Mouse (Mus musculus) forebrain, postnatal 0 days (tissue): ENCODE measurements around the gene Jakmip3. TPM values are rescaled to one million over a fixed set of nuclear protein-coding genes. Genes with fewer than 3 reads are reported as not detected.
A peak's percentile ranks its signal among the peaks of the same experiment; 100 is the strongest.

Experiments used
- ATAC-seq: fragments of 200-750 bp; cut with Nextera tagmentation; 2 replicates; pipeline ENCODE4 v1.8.0; 2017; ENCODE audit warnings: mild to moderate bottlenecking, moderate library complexity
- DNase-seq: peaks from one replicate; pipeline ENCODE4 v3.0.0-alpha.2; 2015
- H3K27ac ChIP-seq: fragments of 300-500 bp; sonication (generic); 2 replicates; pipeline ENCODE4 v1.5.1; 2014; ENCODE audit warnings: low read depth, mild to moderate bottlenecking, antibody characterized with exemption, low read length, moderate library complexity, mixed read lengths
- H3K27me3 ChIP-seq: fragments of 300-500 bp; sonication (generic); 2 replicates; pipeline ENCODE4 v1.6.1; 2014; ENCODE audit warnings: mild to moderate bottlenecking, low read length, mixed read lengths; ENCODE audit not compliant: insufficient read depth
- H3K36me3 ChIP-seq: fragments of 300-500 bp; sonication (generic); 2 replicates; pipeline ENCODE4 v1.6.1; 2014; ENCODE audit warnings: mild to moderate bottlenecking, moderate library complexity; ENCODE audit not compliant: insufficient read depth
- H3K4me1 ChIP-seq: fragments of 300-500 bp; sonication (generic); 2 replicates; pipeline ENCODE4 v1.6.1; 2014; ENCODE audit warnings: antibody characterized with exemption; ENCODE audit not compliant: insufficient read depth
- H3K4me2 ChIP-seq: fragments of 300-500 bp; sonication (generic); 2 replicates; pipeline ENCODE4 v1.6.1; 2014; ENCODE audit warnings: low read depth, mild to moderate bottlenecking, moderate library complexity
- H3K4me3 ChIP-seq: fragments of 300-500 bp; sonication (generic); 2 replicates; pipeline ENCODE4 v1.5.1; 2014; ENCODE audit warnings: low read depth, low read length, mixed read lengths
- H3K9ac ChIP-seq: fragments of 300-500 bp; sonication (generic); 2 replicates; pipeline ENCODE4 v1.6.1; 2014; ENCODE audit warnings: mild to moderate bottlenecking
- H3K9me3 ChIP-seq: fragments of 300-500 bp; sonication (generic); 2 replicates; pipeline ENCODE4 v1.6.1; 2016; ENCODE audit warnings: low read length
- CTCF ChIP-seq: sonication (generic); IDR thresholded peaks from 2 replicates; pipeline ENCODE4 v1.5.1; 2016; ENCODE audit warnings: antibody characterized with exemption, control low read depth, low read depth
- WGBS: fragments of 180-500 bp; shearing (Covaris S2); extraction: QIAGEN DNeasy Blood & Tissue Kit; methylation state at CpG from one replicate; pipeline ENCODE4 v1.1.7; 2014; 5-methylcytosine and 5-hydroxymethylcytosine counted together
- polyA plus RNA-seq: library from polyadenylated mRNA; unstranded; fragments of >200 nt; fragmentation: Nextera tagmentation; extraction: Ambion mirVana; gene quantifications from 2 replicates; pipeline ENCODE4 v1.2.1, GENCODE M21; 2015
- total RNA-seq: library from RNA; depleted of rRNA; stranded (reverse); fragments of >200 nt; gene quantifications from 2 replicates; pipeline ENCODE4 v1.2.3, GENCODE M21; 2014

Jakmip3 gene
- total and polyA plus RNA-seq, 2 experiments from 2014 or later = 5.7 to 13.9 TPM

DNA sequence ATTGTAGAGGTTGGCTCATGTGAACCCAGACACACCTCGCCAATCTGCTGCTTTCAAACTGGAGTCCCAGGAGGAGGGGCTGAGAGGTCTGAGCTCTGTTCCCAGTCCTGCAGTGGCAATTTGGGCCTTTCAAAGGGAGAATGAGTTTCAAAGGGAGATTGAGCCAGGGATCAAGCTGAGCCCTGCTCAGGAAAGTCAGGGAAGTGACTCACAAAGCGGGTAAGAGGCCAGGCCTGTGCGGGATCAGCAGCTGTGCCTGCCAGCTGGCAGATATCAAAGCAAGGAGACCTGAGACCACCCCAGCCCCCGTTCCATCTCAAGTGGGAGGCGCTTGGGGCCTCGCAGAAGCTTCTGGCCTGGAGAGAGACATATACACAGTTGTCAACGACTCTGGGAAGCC lies 136.8 kb downstream of the Jakmip3 start:
- 13% methylated on average over 7 of the region's 7 CpGs for WGBS
- no peak overlapping the region for H3K9ac ChIP-seq
- no peaks in the 10 kb centered on the region for H3K27me3 ChIP-seq
- no peak overlapping the region for H3K4me2 ChIP-seq
- DNase-seq (no peak), ATAC-seq (peak; percentile 42; the same call in 1 of the 2 replicates)
- no peak for TF ChIP-seq CTCF
- no peaks in the 10 kb centered on the region for H3K9me3 ChIP-seq
- no peaks in the 10 kb centered on the region for H3K36me3 ChIP-seq
- peaks cover 16% of the 10 kb centered on the region for H3K4me1 ChIP-seq
- no peak overlapping the region for H3K27ac ChIP-seq
- H3K4me3 ChIP-seq = no peak overlapping the region

DNA sequence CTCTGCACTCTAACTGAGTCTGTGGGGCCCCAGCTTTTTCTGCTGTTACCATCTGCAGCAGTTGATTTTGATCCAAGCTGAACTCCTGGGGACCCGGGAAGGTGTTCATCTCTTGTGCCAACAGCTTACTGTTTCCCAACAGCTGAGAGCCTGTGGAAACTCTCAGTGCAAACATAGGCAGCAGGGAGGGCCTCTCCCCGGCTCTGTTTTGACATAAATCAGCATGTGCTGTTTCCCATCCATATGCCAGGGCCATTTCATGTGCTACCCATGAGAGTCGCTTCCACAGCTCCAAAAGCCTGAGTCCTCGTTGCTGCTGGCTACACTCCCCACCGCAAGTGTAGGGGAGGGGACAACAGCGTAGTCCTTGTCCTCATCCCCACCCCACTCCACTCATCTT lies 137.7 kb downstream of the Jakmip3 start:
- 22% methylated on average over 6 of the region's 6 CpGs for WGBS

DNA sequence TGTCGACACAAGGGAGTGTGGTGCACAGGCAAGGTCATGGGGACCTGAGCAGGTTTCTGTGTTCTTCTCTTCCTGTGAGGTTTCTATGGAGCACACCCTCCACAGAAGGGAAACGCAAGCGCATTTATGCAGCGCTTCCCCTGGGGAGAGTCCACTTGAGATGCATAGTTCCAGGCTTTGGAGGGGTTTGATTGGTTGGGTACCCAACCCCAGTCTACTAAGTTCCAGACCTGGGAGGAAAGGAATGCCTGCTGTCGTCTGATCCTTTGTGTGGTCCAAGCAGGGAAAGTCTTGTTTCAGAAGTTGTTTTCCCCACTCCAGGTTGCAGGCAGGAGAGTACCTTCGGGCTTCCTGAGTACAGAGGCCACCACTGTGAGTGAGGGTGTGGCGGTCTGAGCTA lies 138.6 kb downstream of the Jakmip3 start:
- Histone ChIP-seq H3K4me1 (peaks cover 16% of the 10 kb centered on the region), H3K9ac (no peak overlapping the region), H3K27me3 (no peaks in the 10 kb centered on the region), H3K9me3 (no peaks in the 10 kb centered on the region), H3K4me2 (no peak overlapping the region), H3K4me3 (no peak overlapping the region), H3K36me3 (no peaks in the 10 kb centered on the region), H3K27ac (no peak overlapping the region)
- ATAC-seq = no peak
- 81% methylated on average over 7 of the region's 7 CpGs for WGBS
- DNase-seq = no peak
- TF ChIP-seq CTCF = no peak

More for the DNA sequence above, 137.7 kb downstream of the Jakmip3 start:
- ATAC-seq = peak; percentile 67
- TF ChIP-seq CTCF = no peak
- Histone ChIP-seq H3K4me2 (no peak overlapping the region), H3K4me1 (peaks cover 16% of the 10 kb centered on the region), H3K27ac (no peak overlapping the region), H3K36me3 (no peaks in the 10 kb centered on the region), H3K27me3 (no peaks in the 10 kb centered on the region), H3K9me3 (no peaks in the 10 kb centered on the region), H3K4me3 (no peak overlapping the region), H3K9ac (no peak overlapping the region)
- peak; percentile 70 for DNase-seq

DNA sequence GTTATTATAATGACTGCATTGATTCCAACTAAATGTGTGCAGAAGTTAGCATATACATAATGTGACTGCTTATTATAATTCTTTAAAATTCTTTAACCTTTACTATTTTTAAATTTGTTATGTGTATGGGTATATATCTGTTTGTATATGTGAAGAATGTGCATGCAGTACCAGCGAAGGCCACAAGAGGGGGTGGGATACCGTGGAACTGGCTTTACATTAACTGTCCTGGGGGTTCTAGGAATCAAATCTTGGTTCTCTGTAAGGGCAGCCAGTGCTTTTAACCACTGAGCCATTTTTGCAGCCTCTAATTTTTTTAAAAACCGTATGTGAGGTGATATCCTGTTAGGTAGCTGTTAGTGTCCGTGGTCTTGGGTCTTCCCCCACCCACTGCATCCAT lies 140.2 kb downstream of the Jakmip3 start:
- no peaks in the 10 kb centered on the region for H3K9me3 ChIP-seq
- TF ChIP-seq CTCF = peak; percentile 68
- peaks cover 16% of the 10 kb centered on the region for H3K4me1 ChIP-seq
- no peak overlapping the region for H3K27ac ChIP-seq
- no peak overlapping the region for H3K4me2 ChIP-seq
- ATAC-seq = no peak
- 72% methylated on average over 4 of the region's 4 CpGs for WGBS
- no peaks in the 10 kb centered on the region; the same call in 1 of the 2 replicates for H3K36me3 ChIP-seq
- H3K27me3 ChIP-seq = no peaks in the 10 kb centered on the region
- H3K4me3 ChIP-seq = no peak overlapping the region
- DNase-seq = peak; percentile 47
- no peak overlapping the region for H3K9ac ChIP-seq

DNA sequence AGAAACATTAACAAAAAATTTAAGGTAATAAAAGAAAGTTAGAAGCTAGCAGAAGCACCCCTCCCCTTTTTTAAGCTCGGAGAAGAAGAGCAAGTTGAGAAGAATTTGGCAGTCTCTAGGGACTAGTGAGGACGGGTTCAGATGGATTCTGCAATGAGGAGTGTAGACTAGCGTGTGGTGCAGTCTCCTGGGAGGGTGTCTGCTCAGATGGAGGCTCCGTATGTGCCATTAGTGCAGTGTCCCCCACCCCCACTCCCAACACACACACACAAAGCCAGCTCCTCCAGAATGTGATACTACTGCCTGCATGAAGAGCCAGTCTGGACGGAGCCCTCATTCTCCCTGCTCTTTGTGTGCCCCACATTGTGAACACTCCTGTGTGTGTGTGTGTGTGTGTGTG lies 140.6 kb downstream of the Jakmip3 start:
- Histone ChIP-seq H3K27ac (no peak overlapping the region), H3K4me2 (no peak overlapping the region), H3K9ac (no peak overlapping the region), H3K36me3 (no peaks in the 10 kb centered on the region; the same call in 1 of the 2 replicates), H3K4me3 (no peak overlapping the region), H3K9me3 (no peaks in the 10 kb centered on the region), H3K27me3 (no peaks in the 10 kb centered on the region), H3K4me1 (peaks cover 16% of the 10 kb centered on the region)
- DNase-seq (peak; percentile 40), ATAC-seq (peak; percentile 47)
- 47% methylated on average over 5 of the region's 5 CpGs for WGBS
- TF ChIP-seq CTCF = no peak

DNA sequence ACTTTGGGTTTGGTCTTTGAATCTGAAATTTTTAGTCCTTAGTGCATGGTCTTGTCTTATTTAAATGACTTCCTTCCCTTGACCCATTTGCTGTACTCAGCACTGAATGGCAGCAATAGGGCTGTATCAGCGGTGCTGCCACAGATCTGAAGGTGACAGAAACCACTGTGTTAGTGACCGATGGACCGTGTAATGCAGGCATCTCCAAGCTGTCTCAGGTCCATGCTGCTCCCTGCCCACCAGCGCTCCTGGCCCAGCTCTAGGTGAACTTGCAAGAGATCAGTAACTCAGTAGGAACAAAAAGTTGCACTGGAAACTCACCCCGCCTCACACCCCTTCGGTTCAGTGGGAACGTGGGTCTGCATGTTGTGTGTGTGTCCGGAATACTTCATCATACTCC lies 141.8 kb downstream of the Jakmip3 start:
- no peaks in the 10 kb centered on the region for H3K27me3 ChIP-seq
- TF ChIP-seq CTCF = no peak
- H3K9me3 ChIP-seq = no peaks in the 10 kb centered on the region
- H3K36me3 ChIP-seq = no peaks in the 10 kb centered on the region; the same call in 1 of the 2 replicates
- WGBS = 53% methylated on average over 8 of the region's 8 CpGs
- no peak overlapping the region for H3K27ac ChIP-seq
- H3K4me3 ChIP-seq = no peak overlapping the region
- no peak overlapping the region for H3K4me2 ChIP-seq
- DNase-seq (no peak), ATAC-seq (no peak)
- H3K9ac ChIP-seq = no peak overlapping the region
- H3K4me1 ChIP-seq = peaks cover 21% of the 10 kb centered on the region

DNA sequence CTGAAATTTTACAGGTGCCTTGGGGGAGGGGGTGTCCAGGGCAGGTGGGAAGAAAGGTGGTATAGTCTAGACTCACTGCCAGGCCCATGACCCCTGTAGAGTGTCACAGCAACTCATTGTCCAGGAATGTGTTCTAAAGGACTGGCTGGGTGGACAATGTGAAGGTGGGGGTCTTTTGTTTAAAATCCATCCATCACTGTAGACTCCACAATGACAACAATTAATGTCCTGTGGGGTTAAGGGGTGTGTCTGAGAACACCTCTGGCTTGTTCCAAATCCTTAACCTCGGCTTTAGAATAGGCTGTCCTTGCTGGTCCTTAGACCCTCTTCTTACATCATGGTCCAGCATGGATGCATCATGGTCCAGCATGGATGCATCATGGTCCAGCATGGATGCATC lies 143.8 kb downstream of the Jakmip3 start:
- no peak overlapping the region for H3K27ac ChIP-seq
- TF ChIP-seq CTCF = no peak
- peaks cover 14% of the 10 kb centered on the region for H3K4me1 ChIP-seq
- no peak overlapping the region for H3K4me3 ChIP-seq
- no peaks in the 10 kb centered on the region for H3K9me3 ChIP-seq
- DNase-seq (no peak), ATAC-seq (no peak)
- H3K4me2 ChIP-seq = no peak overlapping the region
- no peak overlapping the region for H3K9ac ChIP-seq
- no peaks in the 10 kb centered on the region; the same call in 1 of the 2 replicates for H3K36me3 ChIP-seq
- H3K27me3 ChIP-seq = no peaks in the 10 kb centered on the region
- 51% methylated on average over 1 of the region's 1 CpGs for WGBS
